Mouse (Mus musculus) embryonic facial prominence, embryonic 15.5 days (tissue): ENCODE data around the gene Sorbs1. TPM values are rescaled to one million over a fixed set of nuclear protein-coding genes. Genes with fewer than 3 reads are reported as not detected.

Experiments used
- ATAC-seq: fragments of 200-750 bp; cut with Nextera tagmentation; 2 replicates; pipeline ENCODE4 v1.8.0; 2017; ENCODE audit warnings: low read depth, moderate TSS enrichment; ENCODE audit not compliant: insufficient number of reproducible peaks, low FRiP score, low TSS enrichment
- H3K27ac ChIP-seq: fragments of 300-500 bp; sonication (generic); replicated peaks from 2 replicates; pipeline ENCODE4 v1.5.1; 2015; ENCODE audit warnings: mild to moderate bottlenecking, inconsistent platforms
- H3K27me3 ChIP-seq: fragments of 300-500 bp; sonication (generic); 2 replicates; pipeline ENCODE4 v1.6.1; 2015; ENCODE audit warnings: inconsistent platforms
- H3K36me3 ChIP-seq: fragments of 300-500 bp; sonication (generic); 2 replicates; pipeline ENCODE4 v1.6.1; 2015; ENCODE audit warnings: mild to moderate bottlenecking, inconsistent platforms
- H3K4me1 ChIP-seq: fragments of 300-500 bp; sonication (generic); 2 replicates; pipeline ENCODE4 v1.6.1; 2015; ENCODE audit warnings: inconsistent platforms
- H3K4me2 ChIP-seq: fragments of 300-500 bp; sonication (generic); replicated peaks from 2 replicates; pipeline ENCODE4 v1.6.1; 2015; ENCODE audit warnings: mild to moderate bottlenecking, inconsistent platforms
- H3K4me3 ChIP-seq: fragments of 300-500 bp; sonication (generic); replicated peaks from 2 replicates; pipeline ENCODE4 v1.5.1; 2015; ENCODE audit warnings: mild to moderate bottlenecking, inconsistent platforms
- H3K9ac ChIP-seq: fragments of 300-500 bp; sonication (generic); 2 replicates; pipeline ENCODE4 v1.6.1; 2015; ENCODE audit warnings: inconsistent platforms
- H3K9me3 ChIP-seq: fragments of 300-500 bp; sonication (generic); replicated peaks from 2 replicates; pipeline ENCODE4 v1.6.1; 2016; ENCODE audit warnings: inconsistent platforms
- WGBS: fragments of 180-500 bp; shearing (Covaris S2); methylation state at CpG from one replicate; pipeline ENCODE4 v1.1.7; 2015; 5-methylcytosine and 5-hydroxymethylcytosine counted together
- polyA plus RNA-seq: library from polyadenylated mRNA; unstranded; fragments of >200 nt; fragmentation: Nextera tagmentation; extraction: Ambion mirVana; gene quantifications from 2 replicates; pipeline ENCODE4 v1.2.1, GENCODE M21; 2015

Sorbs1 gene
- polyA plus RNA-seq, 1 experiment from 2014 or later: 55.6 TPM

DNA sequence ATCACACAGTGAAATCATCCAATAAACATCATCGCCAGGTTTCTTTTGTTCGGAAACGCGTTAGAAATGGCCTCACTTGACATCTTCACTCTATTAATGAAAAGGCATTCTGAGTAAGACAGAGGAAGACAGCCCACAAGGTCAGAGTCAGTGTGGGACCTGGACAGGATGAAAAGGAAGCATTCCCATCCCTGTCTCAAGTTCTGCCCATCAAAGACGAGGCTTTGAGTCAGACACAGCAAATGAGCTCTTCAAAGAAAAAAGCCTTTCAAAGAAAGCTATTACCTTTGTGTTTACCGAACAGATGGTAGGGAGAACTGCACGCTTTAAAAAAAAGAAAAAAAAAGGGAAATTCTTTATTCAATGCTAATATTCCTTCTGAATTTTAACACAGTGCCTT lies 92.5 kb downstream of the Sorbs1 start:
- Histone ChIP-seq H3K9me3 (no peaks in the 10 kb centered on the region), H3K36me3 (no peaks in the 10 kb centered on the region), H3K9ac (no peak overlapping the region), H3K4me2 (no peak overlapping the region), H3K27ac (no peak overlapping the region), H3K27me3 (no peaks in the 10 kb centered on the region), H3K4me1 (peaks cover 7% of the 10 kb centered on the region; the same call in 1 of the 2 replicates), H3K4me3 (no peak overlapping the region)
- no peak for ATAC-seq
- 65% methylated on average over 7 of the region's 7 CpGs for WGBS

DNA sequence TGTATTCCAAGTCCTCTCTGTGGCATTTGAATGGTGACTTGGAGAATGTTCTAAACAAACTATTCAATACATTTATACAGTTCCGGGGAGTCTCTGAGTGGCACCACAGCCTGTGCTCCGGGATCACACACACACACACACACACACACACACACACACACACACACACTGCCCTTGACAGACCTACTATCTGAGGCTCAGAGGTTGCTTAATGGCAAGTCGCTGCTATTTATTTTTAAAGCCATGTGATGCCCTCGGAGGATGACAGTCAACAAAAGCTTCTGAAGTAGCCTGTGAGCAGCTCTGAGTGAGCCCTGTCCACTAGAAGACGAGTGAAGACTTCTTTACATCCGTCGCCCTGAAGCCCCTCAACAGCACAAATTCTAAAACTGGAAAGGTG lies 94.3 kb downstream of the Sorbs1 start:
- H3K4me3 ChIP-seq: no peak overlapping the region
- no peak overlapping the region for H3K27ac ChIP-seq
- WGBS: 78% methylated on average over 7 of the region's 7 CpGs
- no peak overlapping the region for H3K4me2 ChIP-seq
- no peaks in the 10 kb centered on the region for H3K9me3 ChIP-seq
- no peak for ATAC-seq
- H3K27me3 ChIP-seq: no peaks in the 10 kb centered on the region
- no peaks in the 10 kb centered on the region for H3K4me1 ChIP-seq
- H3K9ac ChIP-seq: no peak overlapping the region
- no peaks in the 10 kb centered on the region for H3K36me3 ChIP-seq

- no peak overlapping the region for H3K4me2 ChIP-seq
- no peaks in the 10 kb centered on the region for H3K9me3 ChIP-seq
- H3K27me3 ChIP-seq: no peaks in the 10 kb centered on the region
- H3K4me1 ChIP-seq: no peaks in the 10 kb centered on the region
- no peaks in the 10 kb centered on the region for H3K36me3 ChIP-seq
- ATAC-seq: no peak
- no peak overlapping the region for H3K27ac ChIP-seq
- no peak overlapping the region for H3K9ac ChIP-seq
- 76% methylated on average over 8 of the region's 8 CpGs for WGBS
- H3K4me3 ChIP-seq: no peak overlapping the region
Measured at GRCm38 (mm10) chr19:40417155-40417821, 96.3 kb downstream of the Sorbs1 start.

- Histone ChIP-seq H3K4me2 (no peak overlapping the region), H3K36me3 (no peaks in the 10 kb centered on the region), H3K9ac (no peak overlapping the region), H3K27ac (no peak overlapping the region), H3K27me3 (no peaks in the 10 kb centered on the region), H3K9me3 (no peaks in the 10 kb centered on the region), H3K4me1 (no peaks in the 10 kb centered on the region), H3K4me3 (no peak overlapping the region)
- ATAC-seq: no peak
- WGBS: 92% methylated on average over 1 of the region's 1 CpGs
Measured at GRCm38 (mm10) chr19:40415725-40416124, 97.9 kb downstream of the Sorbs1 start.

DNA sequence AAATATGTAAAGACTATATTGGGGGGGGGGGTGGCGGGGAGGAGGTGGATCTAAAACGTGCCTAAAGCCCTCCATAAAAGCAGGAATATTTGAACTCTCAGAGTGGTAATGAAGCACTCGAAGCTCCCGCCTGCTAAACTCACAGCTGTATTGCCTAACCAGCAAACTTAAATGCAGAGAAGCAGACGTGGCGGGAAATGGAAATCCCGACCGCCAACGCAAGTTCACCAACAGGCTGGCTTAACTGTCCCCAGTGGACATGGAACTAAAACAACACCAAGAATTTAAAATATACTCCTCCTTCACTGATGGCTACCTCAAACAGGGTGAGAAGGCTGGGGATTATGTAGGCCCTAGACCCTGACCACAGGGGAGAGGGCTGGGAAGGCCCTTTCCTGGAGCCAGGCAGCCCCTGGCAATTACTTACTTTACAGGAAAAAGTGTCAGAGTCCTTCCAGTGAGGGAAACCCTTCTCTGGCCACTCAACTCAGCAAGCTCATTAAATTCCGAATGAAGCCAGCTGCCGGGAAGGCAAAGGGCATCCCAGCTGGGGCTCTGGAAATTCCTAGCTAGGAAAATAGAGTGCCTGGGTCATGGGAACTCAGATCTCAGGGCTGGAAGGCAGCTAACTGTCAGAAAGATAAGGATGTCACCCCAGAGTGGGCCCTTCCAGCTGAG lies 98.6 kb downstream of the Sorbs1 start:
- H3K4me1 ChIP-seq: peaks cover 4% of the 10 kb centered on the region; the same call in 1 of the 2 replicates
- H3K36me3 ChIP-seq: no peaks in the 10 kb centered on the region
- no peak overlapping the region for H3K4me3 ChIP-seq
- H3K9me3 ChIP-seq: no peaks in the 10 kb centered on the region
- WGBS: 70% methylated on average over 11 of the region's 11 CpGs
- H3K27me3 ChIP-seq: no peaks in the 10 kb centered on the region
- H3K9ac ChIP-seq: no peak overlapping the region
- H3K27ac ChIP-seq: peak overlapping the region; percentile 51
- H3K4me2 ChIP-seq: no peak overlapping the region
- no peak for ATAC-seq

GRCm38 (mm10) chr19:40414386-40414785 lies 99.2 kb downstream of the Sorbs1 start:
- no peaks in the 10 kb centered on the region for H3K36me3 ChIP-seq
- no peaks in the 10 kb centered on the region for H3K27me3 ChIP-seq
- WGBS: 56% methylated on average over 6 of the region's 6 CpGs
- H3K27ac ChIP-seq: no peak overlapping the region
- no peak for ATAC-seq
- H3K4me3 ChIP-seq: no peak overlapping the region
- H3K9ac ChIP-seq: no peak overlapping the region
- no peaks in the 10 kb centered on the region for H3K9me3 ChIP-seq
- no peak overlapping the region for H3K4me2 ChIP-seq
- H3K4me1 ChIP-seq: peaks cover 4% of the 10 kb centered on the region; the same call in 1 of the 2 replicates

- no peak for ATAC-seq
- Histone ChIP-seq H3K9ac (no peak overlapping the region), H3K27me3 (no peaks in the 10 kb centered on the region), H3K36me3 (no peaks in the 10 kb centered on the region), H3K4me1 (peaks cover 8% of the 10 kb centered on the region; the same call in 1 of the 2 replicates), H3K9me3 (no peaks in the 10 kb centered on the region), H3K27ac (no peak overlapping the region), H3K4me3 (no peak overlapping the region), H3K4me2 (no peak overlapping the region)
- 60% methylated on average over 6 of the region's 6 CpGs for WGBS
Measured at GRCm38 (mm10) chr19:40411379-40411813, 102.2 kb downstream of the Sorbs1 start.

- no peak overlapping the region for H3K4me3 ChIP-seq
- whole genome bisulfite sequencing: 68% methylated on average over 4 of the region's 4 CpGs
- no peak overlapping the region for H3K27ac ChIP-seq
- H3K4me2 ChIP-seq: no peak overlapping the region
- H3K9me3 ChIP-seq: no peaks in the 10 kb centered on the region
- H3K4me1 ChIP-seq: peaks cover 14% of the 10 kb centered on the region
- no peaks in the 10 kb centered on the region for H3K27me3 ChIP-seq
- no peak overlapping the region for H3K9ac ChIP-seq
- H3K36me3 ChIP-seq: no peaks in the 10 kb centered on the region
- ATAC-seq: no peak
Measured at GRCm38 (mm10) chr19:40410511-40410910, 103.1 kb downstream of the Sorbs1 start.

GRCm38 (mm10) chr19:40410109-40410508 lies 103.5 kb downstream of the Sorbs1 start:
- Histone ChIP-seq H3K36me3 (no peaks in the 10 kb centered on the region), H3K9ac (no peak overlapping the region), H3K4me3 (no peak overlapping the region), H3K4me2 (no peak overlapping the region), H3K4me1 (peaks cover 18% of the 10 kb centered on the region), H3K27me3 (no peaks in the 10 kb centered on the region), H3K27ac (0 out of 2 replicates have a peak overlapping the region, but pooled peaks have one; percentile 28), H3K9me3 (no peaks in the 10 kb centered on the region)
- peak; percentile 70; the same call in 1 of the 2 replicates for ATAC-seq
- WGBS: 53% methylated on average over 9 of the region's 9 CpGs

DNA sequence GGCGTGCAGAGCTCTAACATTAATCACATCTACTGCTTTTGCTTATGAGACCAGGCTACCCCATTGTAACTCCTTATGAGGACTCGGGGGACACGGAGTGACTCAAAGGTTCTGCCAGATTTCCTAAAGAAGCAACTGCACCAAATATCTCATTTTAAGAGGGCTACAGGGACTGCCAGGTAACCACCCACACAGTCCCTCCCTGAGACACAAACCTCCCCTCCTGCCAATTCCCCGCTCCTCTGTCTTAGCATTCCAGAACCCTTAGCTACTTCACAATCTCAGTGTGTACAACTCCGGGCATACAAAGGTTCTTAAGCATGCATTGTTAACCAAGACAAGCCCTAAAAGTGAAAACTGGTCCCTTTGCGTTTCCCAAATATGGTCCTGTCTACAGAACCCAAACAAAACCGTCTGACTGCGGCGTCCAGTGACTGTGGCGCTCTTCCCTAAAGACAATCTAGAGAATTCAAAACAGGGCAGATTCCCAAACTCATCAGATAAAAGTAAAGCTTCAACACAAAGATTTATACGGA lies 104.0 kb downstream of the Sorbs1 start:
- Histone ChIP-seq H3K9me3 (no peaks in the 10 kb centered on the region), H3K36me3 (no peaks in the 10 kb centered on the region), H3K4me2 (no peak overlapping the region), H3K27me3 (no peaks in the 10 kb centered on the region), H3K27ac (0 out of 2 replicates have a peak overlapping the region, but pooled peaks have one; percentile 28), H3K9ac (no peak overlapping the region), H3K4me1 (peaks cover 18% of the 10 kb centered on the region), H3K4me3 (no peak overlapping the region)
- ATAC-seq: no peak
- WGBS: 81% methylated on average over 11 of the region's 11 CpGs

DNA sequence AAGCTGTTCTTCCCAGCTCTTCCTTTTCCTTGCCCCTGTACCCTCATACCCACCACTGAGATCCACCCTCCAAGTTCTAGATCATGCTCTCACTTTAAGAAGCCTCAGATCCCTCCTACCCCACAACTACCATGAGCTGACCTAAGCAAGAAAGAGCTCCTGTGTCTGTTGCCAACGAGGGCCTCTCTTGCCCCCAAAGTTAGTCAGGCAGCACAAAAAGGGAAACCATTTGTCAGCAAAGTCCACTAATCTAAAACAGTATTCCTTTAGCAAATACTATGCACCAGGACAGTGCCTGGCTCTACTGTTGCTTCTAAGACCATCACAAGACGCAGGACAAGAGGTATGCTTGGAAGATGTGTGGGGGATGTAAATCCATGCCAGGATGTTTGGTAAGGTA lies 106.4 kb downstream of the Sorbs1 start:
- Histone ChIP-seq H3K4me1 (peaks cover 18% of the 10 kb centered on the region), H3K9me3 (no peaks in the 10 kb centered on the region), H3K4me3 (no peak overlapping the region), H3K4me2 (no peak overlapping the region), H3K27me3 (no peaks in the 10 kb centered on the region), H3K36me3 (no peaks in the 10 kb centered on the region), H3K27ac (no peak overlapping the region), H3K9ac (no peak overlapping the region)
- WGBS: 78% methylated on average over 2 of the region's 2 CpGs
- ATAC-seq: no peak
